Mouse (Mus musculus): ENCODE measurements around the gene Galnt5. TPM values are rescaled to one million over a fixed set of nuclear protein-coding genes. Genes with fewer than 3 reads are reported as not detected.

Gene Galnt5
- polyA plus RNA-seq (2012; ENCODE audit: insufficient read depth, insufficient read length, low replicate concordance, missing spikeins): not detected in 2 replicates

- 60% methylated on average over 12 of the region's 12 CpGs for WGBS
- TF ChIP-seq POLR2A (IDR thresholded peaks at IDR 0.05; ENCODE audit: insufficient read depth, low read depth, low read length): no peak
- TF ChIP-seq CTCF (IDR thresholded peaks at IDR 0.05; ENCODE audit: insufficient read depth, low read depth, low read length): no peak
- Histone ChIP-seq H3K4me3 (ENCODE audit: insufficient read depth, low read depth, low read length) (no peak within 1 kb of the TSS), H3K4me1 (ENCODE audit: control insufficient read depth, insufficient read depth, low read length) (no peaks in the 10 kb centered on the region), H3K27ac (ENCODE audit: insufficient read depth, low read depth, low read length) (no peak within 1 kb of the TSS)
Measured at GRCm38 (mm10) chr2:57997752-57998430, at the start of gene Galnt5. Galnt5 (plus strand) TSS chr2:57997884.

DNA sequence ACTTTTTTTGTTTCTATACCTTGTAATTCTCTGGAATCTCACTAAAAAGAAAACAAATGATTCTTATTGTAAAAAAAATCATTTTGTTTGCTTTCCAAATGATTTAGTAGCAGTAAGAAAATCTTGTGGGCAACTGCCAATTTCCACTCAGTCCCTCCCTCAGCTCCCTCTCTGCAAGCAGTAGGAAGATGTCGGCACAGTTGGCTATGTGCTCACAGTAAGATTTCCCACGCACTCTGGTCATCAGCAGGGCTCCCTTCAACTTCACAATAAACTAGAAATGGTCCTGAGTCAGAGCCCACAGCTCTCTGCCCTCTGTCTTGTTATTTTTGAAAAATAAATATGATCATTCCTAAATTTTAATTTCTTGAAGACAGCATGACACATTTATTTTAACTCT, 46.1 kb upstream of the Galnt5 start:
- Histone ChIP-seq H3K4me1 (ENCODE audit: control insufficient read depth, insufficient read depth, low read length) (no peaks in the 10 kb centered on the region), H3K27ac (ENCODE audit: insufficient read depth, low read depth, low read length) (no peak overlapping the region), H3K4me3 (ENCODE audit: insufficient read depth, low read depth, low read length) (no peak overlapping the region)
- TF ChIP-seq POLR2A (IDR thresholded peaks at IDR 0.05; ENCODE audit: insufficient read depth, low read depth, low read length) (no peak), CTCF (IDR thresholded peaks at IDR 0.05; ENCODE audit: insufficient read depth, low read depth, low read length) (no peak)
- WGBS: 62% methylated on average over 2 of the region's 2 CpGs

DNA sequence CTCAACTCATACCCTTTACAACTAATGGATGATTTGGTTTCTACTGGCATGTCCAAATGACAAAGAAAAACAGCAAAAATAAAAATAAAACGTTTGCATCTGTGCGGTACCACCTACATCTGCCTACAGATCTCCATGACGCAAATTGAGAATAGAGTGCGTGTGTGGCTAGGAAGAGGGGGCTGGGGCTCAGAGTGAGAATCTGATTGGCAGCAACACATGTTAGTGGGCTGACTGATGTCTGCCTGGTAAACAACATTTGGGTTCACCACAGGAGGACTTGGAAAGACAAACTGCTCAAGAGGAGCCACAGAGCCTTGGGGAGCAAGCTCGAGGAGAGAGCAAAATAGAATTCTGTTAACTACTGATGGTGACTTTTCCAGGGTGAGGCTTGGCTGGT, 36.9 kb upstream of the Galnt5 start:
- WGBS: 53% methylated on average over 5 of the region's 5 CpGs

DNA sequence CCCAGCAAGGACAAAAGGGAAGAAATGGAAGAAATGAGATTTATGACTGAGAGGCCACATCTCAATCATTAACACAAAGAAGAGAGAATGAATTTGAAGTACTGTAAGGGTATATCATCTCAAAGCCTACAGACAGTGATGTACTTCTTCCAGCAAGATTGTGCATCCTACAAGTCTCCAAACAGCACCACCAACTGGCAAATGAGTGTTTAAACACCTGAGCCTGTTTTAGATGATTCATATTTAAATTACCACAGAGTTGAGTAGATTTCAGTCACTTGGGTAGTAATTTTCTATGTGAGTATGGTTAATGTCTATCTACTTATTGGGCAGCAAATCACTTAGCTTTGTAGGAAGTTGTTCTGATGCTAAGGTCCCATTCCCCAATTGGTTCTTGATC, 15.4 kb upstream of the Galnt5 start:
- TF ChIP-seq POLR2A (IDR thresholded peaks at IDR 0.05; ENCODE audit: insufficient read depth, low read depth, low read length): no peak
- no peak for TF ChIP-seq CTCF (IDR thresholded peaks at IDR 0.05; ENCODE audit: insufficient read depth, low read depth, low read length)
- H3K27ac ChIP-seq (ENCODE audit: insufficient read depth, low read depth, low read length): no peak overlapping the region
- no peaks in the 10 kb centered on the region for H3K4me1 ChIP-seq (ENCODE audit: control insufficient read depth, insufficient read depth, low read length)
- H3K4me3 ChIP-seq (ENCODE audit: insufficient read depth, low read depth, low read length): no peak overlapping the region

More for the DNA sequence above, 36.9 kb upstream of the Galnt5 start:
- Histone ChIP-seq H3K4me1 (ENCODE audit: control insufficient read depth, insufficient read depth, low read length) (no peaks in the 10 kb centered on the region; the same call in 1 of the 2 replicates), H3K27ac (ENCODE audit: insufficient read depth, low read depth, low read length) (no peak overlapping the region), H3K4me3 (ENCODE audit: insufficient read depth, low read depth, low read length) (no peak overlapping the region)
- TF ChIP-seq CTCF (IDR thresholded peaks at IDR 0.05; ENCODE audit: insufficient read depth, low read depth, low read length) (no peak), POLR2A (IDR thresholded peaks at IDR 0.05; ENCODE audit: insufficient read depth, low read depth, low read length) (no peak)

DNA sequence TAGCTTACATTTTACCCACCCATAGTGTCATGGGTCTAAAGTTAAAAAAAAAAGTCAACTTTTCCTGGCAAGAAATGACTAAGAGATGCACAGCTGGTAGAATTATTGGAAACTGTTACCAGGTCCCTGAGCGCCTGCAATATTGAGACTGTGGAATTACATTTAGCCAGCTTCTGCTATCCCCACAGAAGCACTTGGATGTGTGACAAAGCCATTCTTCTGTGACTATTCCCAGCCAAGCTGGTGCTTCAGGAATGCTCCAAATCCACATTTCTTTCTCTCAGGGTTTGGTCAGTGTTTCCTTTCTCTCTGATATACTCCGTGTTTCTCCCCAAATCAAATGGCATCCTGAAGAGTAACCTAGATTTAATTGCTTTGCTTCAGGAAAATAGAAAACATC, 6.6 kb upstream of the Galnt5 start:
- Histone ChIP-seq H3K4me3 (ENCODE audit: insufficient read depth, low read depth, low read length) (no peak overlapping the region), H3K27ac (ENCODE audit: insufficient read depth, low read depth, low read length) (no peak overlapping the region), H3K4me1 (ENCODE audit: control insufficient read depth, insufficient read depth, low read length) (no peaks in the 10 kb centered on the region)
- TF ChIP-seq CTCF (IDR thresholded peaks at IDR 0.05; ENCODE audit: insufficient read depth, low read depth, low read length) (no peak), POLR2A (IDR thresholded peaks at IDR 0.05; ENCODE audit: insufficient read depth, low read depth, low read length) (no peak)
- WGBS: 71% methylated on average over 2 of the region's 2 CpGs

- Histone ChIP-seq H3K4me3 (ENCODE audit: insufficient read depth, low read depth, low read length) (no peak overlapping the region), H3K27ac (ENCODE audit: insufficient read depth, low read depth, low read length) (no peak overlapping the region), H3K4me1 (ENCODE audit: control insufficient read depth, insufficient read depth, low read length) (no peaks in the 10 kb centered on the region)
- WGBS: 86% methylated on average over 3 of the region's 3 CpGs
- no peak for TF ChIP-seq CTCF (IDR thresholded peaks at IDR 0.05; ENCODE audit: insufficient read depth, low read depth, low read length)
- no peak for TF ChIP-seq POLR2A (IDR thresholded peaks at IDR 0.05; ENCODE audit: insufficient read depth, low read depth, low read length)
Measured at GRCm38 (mm10) chr2:58001497-58001896, 3.8 kb downstream of the Galnt5 start.

- WGBS: 84% methylated on average over 5 of the region's 5 CpGs
- Histone ChIP-seq H3K4me3 (ENCODE audit: insufficient read depth, low read depth, low read length) (no peak overlapping the region), H3K4me1 (ENCODE audit: control insufficient read depth, insufficient read depth, low read length) (no peaks in the 10 kb centered on the region), H3K27ac (ENCODE audit: insufficient read depth, low read depth, low read length) (no peak overlapping the region)
- TF ChIP-seq CTCF (IDR thresholded peaks at IDR 0.05; ENCODE audit: insufficient read depth, low read depth, low read length) (no peak), POLR2A (IDR thresholded peaks at IDR 0.05; ENCODE audit: insufficient read depth, low read depth, low read length) (no peak)
Measured at GRCm38 (mm10) chr2:58007081-58007480, 9.4 kb downstream of the Galnt5 start.

- WGBS: 71% methylated on average over 6 of the region's 6 CpGs
Measured at GRCm38 (mm10) chr2:58023556-58023955, 25.9 kb downstream of the Galnt5 start.

DNA sequence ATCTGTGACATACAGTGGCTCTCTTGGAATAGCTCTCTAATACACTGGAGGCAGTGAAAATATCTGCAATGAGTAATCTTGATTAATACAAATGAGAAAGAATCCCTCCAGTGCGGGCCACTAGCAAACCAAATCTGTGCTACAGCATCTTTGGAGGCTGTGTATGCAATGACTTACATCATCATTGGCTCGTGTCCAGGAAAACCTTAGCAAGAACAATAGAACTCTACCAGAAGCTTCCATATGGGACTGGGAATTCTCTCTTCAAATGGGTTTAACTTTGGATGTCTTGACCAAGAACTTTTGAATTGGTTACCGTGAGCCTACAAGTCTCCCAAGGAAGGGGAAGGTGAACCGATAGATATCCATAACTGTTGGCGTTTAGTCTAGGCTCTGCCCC, 29.1 kb downstream of the Galnt5 start:
- Histone ChIP-seq H3K4me3 (ENCODE audit: insufficient read depth, low read depth, low read length) (no peak overlapping the region), H3K27ac (ENCODE audit: insufficient read depth, low read depth, low read length) (no peak overlapping the region), H3K4me1 (ENCODE audit: control insufficient read depth, insufficient read depth, low read length) (no peaks in the 10 kb centered on the region)
- 63% methylated on average over 5 of the region's 5 CpGs for WGBS
- TF ChIP-seq CTCF (IDR thresholded peaks at IDR 0.05; ENCODE audit: insufficient read depth, low read depth, low read length): no peak
- TF ChIP-seq POLR2A (IDR thresholded peaks at IDR 0.05; ENCODE audit: insufficient read depth, low read depth, low read length): no peak

More at GRCm38 (mm10) chr2:58023556-58023955, 25.9 kb downstream of the Galnt5 start:
- H3K4me3 ChIP-seq (ENCODE audit: insufficient read depth, low read depth, low read length): no peak overlapping the region
- no peaks in the 10 kb centered on the region for H3K4me1 ChIP-seq (ENCODE audit: control insufficient read depth, insufficient read depth, low read length)
- TF ChIP-seq CTCF (IDR thresholded peaks at IDR 0.05; ENCODE audit: insufficient read depth, low read depth, low read length) (no peak), POLR2A (IDR thresholded peaks at IDR 0.05; ENCODE audit: insufficient read depth, low read depth, low read length) (no peak)
- H3K27ac ChIP-seq (ENCODE audit: insufficient read depth, low read depth, low read length): no peak overlapping the region
